Mouse (Mus musculus) fat pad, adult 2 months (tissue): ENCODE data around the gene Unc45b.
"Not testable (repeated sequence)": the region's sequence is repeated elsewhere in the genome, so short reads cannot be mapped to it uniquely, and the experiment has no call there.

Experiments used
- DNase-seq: peaks from one replicate; pipeline ENCODE4 v3.0.0-alpha.2; 2011; ENCODE audit warnings: low read depth, low spot score; ENCODE audit errors: extremely low read depth

The Unc45b gene

GRCm38 (mm10) chr11:82943336-82943735, 33.0 kb downstream of the Unc45b start:
- DNase-seq: no peak

GRCm38 (mm10) chr11:82945636-82946035, 35.3 kb downstream of the Unc45b start:
- no peak for DNase-seq

DNA sequence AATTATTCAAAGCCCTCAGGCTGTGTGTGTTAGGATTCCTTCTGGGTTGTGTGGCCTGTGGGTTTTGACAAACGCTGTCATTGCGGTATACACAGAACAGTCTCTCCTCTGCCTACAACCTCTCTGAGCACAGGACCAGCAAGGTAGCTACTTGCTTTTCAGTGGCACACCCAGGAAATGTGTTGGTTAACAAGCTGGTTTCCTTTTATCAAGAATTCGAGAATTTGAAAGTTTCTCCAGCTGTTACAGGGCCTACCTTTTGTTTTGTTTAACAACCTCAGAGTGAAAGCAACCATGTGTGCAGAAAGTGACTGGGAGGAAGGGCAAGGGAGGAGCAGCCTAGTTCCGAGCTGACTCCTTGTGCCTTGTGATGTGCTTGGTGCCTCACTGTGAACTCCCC, 37.1 kb downstream of the Unc45b start:
- DNase-seq: no peak

GRCm38 (mm10) chr11:82949036-82949435, 38.7 kb downstream of the Unc45b start:
- DNase-seq: no peak

GRCm38 (mm10) chr11:82950736-82951481, 40.6 kb downstream of the Unc45b start, which contains the start of gene Slfn5:
TSS of gene Slfn5 (plus strand) at chr11:82951349.
- DNase-seq: no peak

DNA sequence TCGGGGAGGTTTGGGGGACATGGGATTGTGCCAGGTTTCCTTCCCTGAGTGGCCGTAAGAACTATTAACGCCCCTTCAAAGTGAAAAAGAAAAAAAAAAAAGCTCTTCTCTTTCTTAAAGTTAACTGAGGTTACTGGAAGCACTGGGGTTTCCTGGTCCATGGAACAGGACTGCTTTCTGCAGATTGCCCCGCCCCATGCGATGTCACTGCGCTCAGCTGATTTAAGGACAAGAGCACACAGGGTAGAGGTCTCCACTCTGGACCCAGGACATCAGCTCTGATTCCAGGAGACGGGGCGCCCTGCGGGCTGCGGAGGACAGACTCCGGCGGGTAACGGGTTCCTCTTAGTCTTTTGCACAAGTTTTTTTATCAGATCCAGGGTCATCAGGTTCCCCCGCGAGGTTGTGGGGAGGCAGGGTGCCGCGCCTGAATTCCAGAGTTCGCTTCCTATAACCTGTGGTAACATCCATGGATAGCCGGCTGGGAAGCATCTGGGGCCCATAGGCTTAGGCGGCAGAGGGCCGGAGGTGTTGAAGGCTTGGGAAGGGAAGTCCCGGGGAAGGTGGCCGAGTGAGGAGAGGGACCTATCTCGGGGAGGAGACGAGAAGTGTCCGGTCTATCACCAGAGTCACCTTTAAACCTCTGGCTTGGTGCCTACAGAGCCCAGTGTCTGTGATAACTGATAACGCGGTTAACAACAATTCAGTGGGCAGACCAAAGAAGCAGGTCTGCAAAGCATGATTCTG, 41.7 kb downstream of the Unc45b start:
- no peak for DNase-seq

DNA sequence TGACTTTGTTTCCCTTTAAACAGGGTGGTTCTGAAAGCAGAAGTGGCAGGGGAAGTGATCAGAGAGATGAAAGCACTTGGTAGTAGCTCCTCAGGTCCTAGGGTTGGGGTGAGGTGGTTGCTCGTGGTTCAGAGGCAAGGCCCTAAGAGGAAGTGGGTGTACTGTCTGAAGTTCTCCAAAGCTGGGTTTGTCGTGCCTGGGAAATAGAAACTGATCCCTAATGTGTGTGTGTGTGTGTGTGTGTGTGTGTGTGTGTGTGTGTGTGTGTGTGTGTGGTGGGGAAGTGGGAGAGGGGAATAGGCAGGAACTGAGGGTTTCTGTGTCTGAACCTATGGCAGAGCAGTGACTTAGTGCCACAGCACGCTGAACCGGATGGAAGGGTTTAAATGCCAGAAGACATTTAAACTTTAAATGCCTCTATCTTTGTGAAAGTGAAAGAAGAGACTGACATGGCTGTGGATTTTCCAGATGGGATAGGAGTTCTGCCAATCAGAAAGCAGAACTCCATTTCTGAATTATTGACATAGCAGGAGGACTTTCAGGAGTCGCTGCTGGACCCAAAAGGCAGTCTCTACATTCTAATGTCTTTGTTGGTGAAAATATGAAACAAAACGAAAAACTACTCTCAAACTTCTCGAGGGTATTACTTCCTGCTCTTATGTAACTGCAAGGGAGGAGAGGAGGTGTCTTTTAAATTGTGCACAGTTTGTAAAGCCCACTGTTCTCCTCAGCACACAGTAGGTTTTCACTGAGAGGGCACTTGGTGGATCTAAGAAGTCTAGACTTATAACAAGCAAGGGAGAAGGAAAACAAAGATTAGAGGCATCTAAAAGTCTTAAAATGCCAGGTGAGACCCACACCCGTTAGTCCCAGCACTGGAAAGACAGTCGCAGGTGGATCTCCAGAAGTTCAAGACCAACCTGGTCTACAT, 42.5 kb downstream of the Unc45b start:
- no peak for DNase-seq

- no peak for DNase-seq
Observed at GRCm38 (mm10) chr11:82954631-82955030, 44.3 kb downstream of the Unc45b start.

DNA sequence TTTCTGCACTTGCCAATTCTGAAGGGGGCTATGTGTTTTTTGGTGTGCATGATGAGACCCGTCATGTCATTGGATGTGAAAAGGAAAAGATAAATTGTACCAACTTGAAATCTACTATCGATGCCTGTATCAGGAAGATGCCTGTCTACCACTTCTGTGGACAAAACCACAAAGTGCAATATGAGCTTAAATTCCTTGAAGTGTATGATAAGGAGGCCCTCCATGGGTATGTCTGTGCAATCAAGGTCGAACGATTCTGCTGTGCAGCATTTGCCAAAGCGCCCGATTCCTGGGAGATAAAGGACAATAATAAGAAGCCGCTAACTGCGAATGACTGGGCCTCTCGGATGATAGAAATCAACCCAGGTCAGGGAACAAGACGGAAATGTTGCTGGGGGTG, 46.6 kb downstream of the Unc45b start:
- no peak for DNase-seq

DNA sequence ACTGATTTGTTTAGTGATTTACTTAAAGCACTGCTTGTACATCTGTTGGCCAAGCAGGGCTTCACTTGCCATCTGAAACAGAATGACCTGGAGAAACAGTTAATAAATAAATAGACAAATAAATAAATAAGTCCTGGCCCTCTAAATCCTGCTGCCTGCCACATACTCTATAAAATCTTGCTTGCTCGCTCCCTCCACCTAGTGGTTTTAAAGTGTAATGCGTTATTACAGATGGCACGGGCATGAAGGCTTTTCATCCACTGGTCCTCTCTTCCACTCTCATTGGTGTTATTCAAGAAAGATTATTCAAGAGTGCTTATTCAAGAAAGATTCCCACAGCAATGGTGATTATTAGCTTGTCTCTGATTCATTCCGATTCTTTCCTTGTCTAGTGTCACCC, 49.3 kb downstream of the Unc45b start:
- no peak for DNase-seq

DNA sequence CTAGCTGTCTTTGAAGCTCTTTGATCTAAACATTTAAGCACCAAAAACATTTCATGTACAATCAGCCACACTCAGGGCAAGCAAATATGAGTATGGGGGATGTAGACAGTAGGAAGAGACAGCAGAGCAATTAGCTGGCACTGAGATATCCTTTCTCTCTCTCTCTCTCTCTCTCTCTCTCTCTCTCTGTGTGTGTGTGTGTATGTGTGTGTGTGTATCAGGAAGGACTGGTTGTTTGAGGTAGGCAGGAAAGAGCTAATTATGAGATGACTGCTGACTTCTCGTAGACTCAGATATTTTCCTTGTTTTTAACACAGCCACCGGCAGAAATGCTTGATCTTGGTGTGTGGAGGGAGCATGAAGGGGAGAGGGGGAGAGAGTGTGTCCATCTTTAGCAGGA, 51.4 kb downstream of the Unc45b start:
- no peak for DNase-seq

GRCm38 (mm10) chr11:82962215-82962614, 51.9 kb downstream of the Unc45b start:
- DNase-seq: no peak

GRCm38 (mm10) chr11:82970712-82971589, 60.6 kb downstream of the Unc45b start:
- no peak for DNase-seq

GRCm38 (mm10) chr11:82971590-82971974, 61.2 kb downstream of the Unc45b start:
- DNase-seq: no peak

DNA sequence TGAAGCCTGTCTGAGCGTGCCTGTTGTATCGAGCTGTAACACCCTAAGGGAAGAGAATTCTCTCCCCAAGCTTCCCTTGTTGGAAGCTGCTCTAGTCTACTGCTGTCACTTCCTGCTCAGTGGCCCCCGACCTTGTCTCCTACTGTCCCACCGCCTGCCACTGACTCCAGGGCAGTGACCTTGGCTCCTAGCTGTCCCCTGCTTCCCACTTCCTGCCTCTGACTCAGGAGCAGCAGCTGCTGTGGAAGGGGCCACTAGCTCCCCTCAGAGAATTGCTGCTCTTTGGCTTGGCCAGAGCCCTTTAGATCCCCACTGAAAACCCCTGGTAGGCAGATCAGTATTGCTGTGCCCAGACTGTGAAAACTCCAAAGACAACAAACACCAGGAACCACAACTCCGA, 63.6 kb downstream of the Unc45b start:
- DNase-seq: no peak

DNA sequence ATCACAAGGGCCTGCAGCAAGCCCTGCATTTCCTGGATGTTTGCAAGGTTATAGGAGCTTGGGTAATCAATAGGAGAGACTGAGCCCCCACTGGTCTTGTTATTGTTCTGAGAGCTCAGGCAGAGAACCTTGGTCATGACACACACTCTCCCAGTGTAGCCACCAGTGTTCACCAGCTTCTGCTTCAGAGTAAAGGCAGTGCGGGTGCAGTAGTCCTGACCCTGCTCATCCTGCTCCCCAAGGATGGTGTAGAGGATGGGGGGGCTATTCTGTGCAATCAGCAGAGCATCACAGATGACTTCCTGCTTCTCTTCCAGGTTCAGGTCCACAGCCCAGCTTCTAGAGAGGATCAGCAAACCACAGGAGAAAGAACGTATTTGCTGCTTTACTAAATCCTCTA, 72.1 kb downstream of the Unc45b start:
- not testable (repeated sequence) for DNase-seq

- DNase-seq: no peak
Observed at GRCm38 (mm10) chr11:82983193-82983592, 72.8 kb downstream of the Unc45b start.

GRCm38 (mm10) chr11:82987621-82988020, 77.3 kb downstream of the Unc45b start:
- DNase-seq: no peak

DNA sequence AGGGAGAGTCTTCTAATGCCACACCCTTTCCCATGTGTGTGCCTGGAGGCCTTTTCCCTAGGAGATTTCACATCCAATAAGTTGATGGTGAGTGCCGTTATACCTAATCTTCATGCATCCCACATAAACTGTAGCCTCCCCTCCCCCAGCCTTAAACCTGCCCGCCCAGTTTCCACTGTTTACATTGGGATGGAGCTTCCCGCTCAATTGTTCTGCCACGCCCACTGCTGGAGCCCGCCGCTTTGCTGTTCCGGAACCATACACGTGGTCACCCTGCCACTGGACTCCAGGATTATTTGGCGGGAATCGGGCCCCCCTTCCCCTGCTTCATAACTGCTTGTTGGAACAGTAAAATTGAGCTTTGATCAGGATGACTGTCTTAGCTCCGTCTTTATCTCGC, 79.0 kb downstream of the Unc45b start:
- no peak for DNase-seq

GRCm38 (mm10) chr11:82990612-82991385, 80.4 kb downstream of the Unc45b start:
- DNase-seq: not testable (repeated sequence)
